Mouse (Mus musculus) macrophage (primary cell): ENCODE measurements at regions not wholly inside any gene's neighbourhood (a gene's known extent, or its start where the extent isn't known, plus 50 kb on each side); places are given as distances from the start of the nearest gene placed in this dataset.

Source experiments
- H3K27ac ChIP-seq: fragments of 350-480 bp; formaldehyde crosslinking; 2 replicates; pipeline ENCODE4 v1.9.0; 2021
- H3K36me3 ChIP-seq: fragments of 350-480 bp; formaldehyde crosslinking; 2 replicates; pipeline ENCODE4 v1.9.0; 2021; ENCODE audit errors: inconsistent target
- H3K4me3 ChIP-seq: fragments of 350-480 bp; formaldehyde crosslinking; 2 replicates; pipeline ENCODE4 v1.9.0; 2021; ENCODE audit errors: inconsistent target
- H3K79me2 ChIP-seq: fragments of 350-480 bp; formaldehyde crosslinking; 2 replicates; pipeline ENCODE4 v1.9.0; 2021; ENCODE audit errors: inconsistent target
- WGBS: methylation state at CpG from one replicate; pipeline ENCODE4 v1.1.7; 2026; ENCODE audit warnings: inconsistent platforms; ENCODE audit not compliant: missing documents; 5-methylcytosine and 5-hydroxymethylcytosine counted together

DNA sequence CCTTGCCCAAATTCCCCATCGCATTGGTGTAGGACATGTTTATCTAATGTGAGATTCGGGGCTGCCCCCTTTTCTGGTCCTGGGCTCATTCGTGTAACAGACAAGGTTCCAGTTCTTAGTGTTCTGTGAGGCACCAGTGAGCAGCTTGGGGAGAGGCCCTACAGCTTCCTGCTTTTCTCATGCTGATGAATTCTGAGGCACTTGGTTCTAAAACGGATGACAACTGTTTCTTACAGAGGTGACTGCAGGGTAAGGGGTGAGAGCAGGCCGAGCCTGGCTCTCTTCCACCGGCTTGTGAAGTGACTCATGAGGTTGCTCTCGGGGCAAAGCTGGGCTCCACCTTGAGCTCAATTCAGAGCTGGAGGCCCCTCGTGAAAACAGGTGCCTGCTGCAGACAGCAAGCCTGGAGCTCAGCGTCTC is 109.4 kb upstream of the Pmepa1 start:
- Histone ChIP-seq H3K4me3 (no peak overlapping the region), H3K36me3 (no peaks in the 10 kb centered on the region), H3K79me2 (no peaks in the 10 kb centered on the region), H3K27ac (no peak overlapping the region)
- WGBS: 39% methylated on average over 9 of the region's 9 CpGs

- no peak overlapping the region for H3K4me3 ChIP-seq
- no peak overlapping the region for H3K27ac ChIP-seq
- 53% methylated on average over 4 of the region's 4 CpGs for WGBS
- no peaks in the 10 kb centered on the region for H3K79me2 ChIP-seq
- no peaks in the 10 kb centered on the region for H3K36me3 ChIP-seq
These were observed 111.8 kb upstream of the Pmepa1 start for GRCm38 (mm10) chr2:173388140-173388539.

DNA sequence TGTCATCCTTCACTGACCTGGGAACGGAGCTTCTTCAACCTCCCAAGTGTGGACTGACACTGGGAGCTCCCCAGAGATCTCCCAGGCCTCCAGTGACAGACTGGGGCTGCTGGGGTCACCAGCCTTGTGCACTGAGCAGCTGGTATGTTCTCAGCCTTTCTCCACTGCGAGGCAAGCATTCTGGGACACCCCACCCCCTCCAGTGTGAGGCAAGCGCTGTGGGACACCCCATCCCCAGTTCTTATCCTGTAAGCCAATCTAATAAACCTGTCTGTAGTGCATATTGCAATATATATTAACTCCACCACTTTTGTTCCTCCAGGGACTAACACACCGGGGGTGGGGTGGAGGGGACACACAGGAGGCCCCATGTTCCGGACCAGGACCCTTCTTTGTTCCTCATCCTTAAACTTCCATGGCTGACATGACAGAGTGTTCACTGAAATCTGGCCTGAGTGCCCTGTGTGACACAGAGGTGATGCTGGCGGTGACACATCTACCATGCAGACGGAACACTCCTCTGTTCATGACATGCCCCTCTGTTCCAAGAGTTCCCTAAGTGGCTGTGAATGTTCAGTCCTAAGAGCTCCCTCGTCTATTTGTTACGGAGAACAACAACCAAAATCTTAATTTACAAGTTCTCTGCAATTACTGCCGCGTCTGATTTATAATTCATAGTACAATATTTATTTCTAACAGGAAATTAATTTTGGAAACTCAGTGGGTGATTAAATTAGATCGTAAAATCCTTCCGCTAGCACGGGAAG is 116.4 kb upstream of the Pmepa1 start:
- H3K4me3 ChIP-seq: no peak overlapping the region
- 93% methylated on average over 14 of the region's 14 CpGs for WGBS
- no peaks in the 10 kb centered on the region for H3K36me3 ChIP-seq
- no peaks in the 10 kb centered on the region for H3K79me2 ChIP-seq
- H3K27ac ChIP-seq: no peak overlapping the region

- H3K27ac ChIP-seq: no peak overlapping the region
- H3K79me2 ChIP-seq: no peaks in the 10 kb centered on the region
- 95% methylated on average over 2 of the region's 2 CpGs for WGBS
- no peaks in the 10 kb centered on the region for H3K36me3 ChIP-seq
- no peak overlapping the region for H3K4me3 ChIP-seq
These were observed 116.9 kb upstream of the Pmepa1 start for GRCm38 (mm10) chr2:173393324-173393592.

DNA sequence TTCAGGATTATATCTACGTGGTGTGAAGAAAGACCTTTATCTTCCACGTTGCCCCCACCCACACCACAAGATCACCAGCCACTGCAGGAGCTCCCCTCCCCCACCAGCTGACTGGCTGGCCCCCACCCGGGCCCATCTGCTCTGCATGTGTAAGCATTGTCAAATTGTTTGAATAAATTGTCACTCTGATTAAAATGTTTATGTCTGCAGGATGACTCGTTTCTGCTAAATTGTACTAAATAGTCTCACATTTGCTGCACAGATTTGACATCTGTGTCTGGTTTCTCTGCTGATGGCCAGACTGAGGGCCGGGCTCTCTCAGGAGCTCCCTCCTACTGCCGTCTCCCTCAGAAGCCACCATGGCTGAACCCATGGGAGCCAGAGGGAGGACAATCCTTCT is 119.2 kb upstream of the Pmepa1 start:
- no peaks in the 10 kb centered on the region for H3K36me3 ChIP-seq
- H3K4me3 ChIP-seq: no peak overlapping the region
- H3K79me2 ChIP-seq: no peaks in the 10 kb centered on the region
- no peak overlapping the region for H3K27ac ChIP-seq
- 65% methylated on average over 5 of the region's 6 CpGs for WGBS

- WGBS: 88% methylated on average over 2 of the region's 2 CpGs
- Histone ChIP-seq H3K27ac (no peak overlapping the region), H3K79me2 (no peaks in the 10 kb centered on the region), H3K4me3 (no peak overlapping the region), H3K36me3 (no peaks in the 10 kb centered on the region)
These were observed 121.6 kb upstream of the Pmepa1 start for GRCm38 (mm10) chr2:173397846-173398331.

GRCm38 (mm10) chr2:173405629-173406028 is 116.8 kb upstream of the 1700021F07Rik start:
- Histone ChIP-seq H3K4me3 (no peak overlapping the region), H3K79me2 (no peaks in the 10 kb centered on the region), H3K27ac (no peak overlapping the region), H3K36me3 (no peaks in the 10 kb centered on the region)
- WGBS: 89% methylated on average over 12 of the region's 12 CpGs

GRCm38 (mm10) chr2:173406344-173407094 is 115.9 kb upstream of the 1700021F07Rik start:
- WGBS: 83% methylated on average over 11 of the region's 13 CpGs
- Histone ChIP-seq H3K79me2 (no peaks in the 10 kb centered on the region), H3K27ac (no peak overlapping the region), H3K4me3 (no peak overlapping the region), H3K36me3 (no peaks in the 10 kb centered on the region)

DNA sequence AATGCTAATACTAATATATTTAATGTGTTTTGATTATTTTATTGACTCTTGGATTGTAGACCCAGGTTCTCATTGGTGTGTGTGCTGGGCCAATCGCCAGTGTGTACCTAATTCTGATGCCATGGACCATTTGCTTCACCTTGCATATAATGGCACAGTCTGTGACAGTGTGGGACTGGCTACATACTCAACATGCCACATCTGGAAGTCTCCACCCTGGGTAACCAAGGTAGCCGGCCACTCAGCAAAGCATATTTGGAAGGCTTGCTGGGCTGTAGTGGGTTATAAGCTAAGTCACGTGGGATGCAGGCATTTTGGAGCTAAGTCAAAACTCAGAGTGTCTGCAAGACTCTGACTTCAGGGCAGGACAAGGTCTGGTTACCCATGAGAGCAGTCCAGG is 115.3 kb upstream of the 1700021F07Rik start:
- no peak overlapping the region for H3K27ac ChIP-seq
- no peaks in the 10 kb centered on the region for H3K36me3 ChIP-seq
- 88% methylated on average over 3 of the region's 3 CpGs for WGBS
- H3K4me3 ChIP-seq: no peak overlapping the region
- no peaks in the 10 kb centered on the region for H3K79me2 ChIP-seq

DNA sequence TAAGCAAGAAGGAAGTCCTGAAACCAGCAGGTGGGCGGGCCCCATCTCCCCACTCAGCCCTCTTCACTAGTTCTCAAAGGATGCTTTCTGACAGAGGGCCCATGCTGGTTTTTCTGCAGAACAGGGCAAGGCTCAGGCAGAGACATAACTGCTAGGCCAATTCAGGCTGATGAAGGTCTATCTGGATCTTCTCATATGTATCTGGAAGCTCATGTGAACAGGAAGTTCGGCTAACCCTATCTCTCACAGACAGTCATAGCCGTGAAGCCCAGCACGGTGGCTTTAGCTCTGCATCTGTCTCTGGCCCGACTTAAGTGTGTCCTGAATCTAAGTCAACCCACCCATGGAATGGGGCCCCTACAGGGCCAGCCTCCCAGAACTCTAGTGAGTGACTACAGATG is 113.7 kb upstream of the 1700021F07Rik start:
- no peak overlapping the region for H3K4me3 ChIP-seq
- 25% methylated on average over 5 of the region's 5 CpGs for WGBS
- H3K36me3 ChIP-seq: no peaks in the 10 kb centered on the region
- H3K79me2 ChIP-seq: no peaks in the 10 kb centered on the region
- H3K27ac ChIP-seq: no peak overlapping the region

DNA sequence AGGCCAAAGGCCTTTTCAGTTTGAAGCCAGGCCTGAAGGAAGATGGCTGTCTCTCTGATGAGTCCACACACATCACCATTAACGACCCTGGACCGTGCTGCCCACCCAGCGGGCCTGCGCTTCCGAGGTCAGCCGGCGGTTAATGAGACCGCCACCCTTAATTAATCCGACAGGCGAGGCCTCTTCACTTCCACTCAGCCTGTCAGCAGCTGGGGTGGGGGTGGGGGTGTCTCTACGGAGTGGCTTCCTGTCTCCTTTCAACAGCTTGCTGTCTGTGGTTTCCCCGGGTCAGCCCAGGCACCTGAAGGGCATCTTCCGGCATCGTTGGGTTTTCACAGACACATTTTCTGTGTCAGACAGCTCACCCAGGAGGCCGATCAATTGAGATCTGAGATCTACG is 113.0 kb upstream of the 1700021F07Rik start:
- Histone ChIP-seq H3K79me2 (no peaks in the 10 kb centered on the region), H3K36me3 (no peaks in the 10 kb centered on the region), H3K27ac (no peak overlapping the region), H3K4me3 (no peak overlapping the region)
- WGBS: 21% methylated on average over 16 of the region's 16 CpGs

DNA sequence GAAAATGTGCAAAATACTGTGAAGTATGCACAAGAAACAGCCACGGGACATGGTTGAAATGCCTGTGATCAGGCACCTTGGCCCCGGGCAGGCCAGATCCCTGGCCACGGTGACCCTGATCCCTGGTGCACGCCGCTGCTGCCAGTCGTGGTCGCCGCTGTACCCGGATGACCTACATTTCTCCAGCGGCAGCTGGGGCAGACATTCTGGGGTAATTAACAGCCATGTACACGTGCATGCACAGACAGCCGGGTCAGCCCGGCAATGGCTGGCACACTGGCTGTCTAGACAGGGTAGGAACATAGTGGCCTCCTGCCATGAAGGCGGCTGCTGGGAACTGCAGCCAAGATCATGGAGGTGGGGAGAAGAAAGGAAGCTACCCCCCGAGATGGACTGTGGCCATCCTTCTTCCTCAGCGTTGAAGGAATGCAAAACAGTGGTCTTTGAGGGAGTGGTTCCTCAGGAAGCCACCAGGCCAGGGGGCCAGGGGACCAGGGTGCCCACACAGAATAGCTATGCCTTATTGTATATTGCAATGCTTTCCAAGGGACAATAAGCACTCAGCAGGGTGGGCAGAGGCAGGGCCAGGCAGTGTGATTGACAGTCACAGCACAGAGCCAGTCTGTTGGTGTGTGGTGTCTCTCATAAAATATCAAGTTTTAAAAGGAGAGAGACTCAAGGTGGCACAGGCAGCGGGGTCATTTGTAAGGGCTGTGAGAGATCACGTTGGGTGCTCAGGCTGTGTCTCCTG is 108.3 kb upstream of the 1700021F07Rik start:
- Histone ChIP-seq H3K36me3 (no peaks in the 10 kb centered on the region), H3K4me3 (no peak overlapping the region), H3K79me2 (no peaks in the 10 kb centered on the region), H3K27ac (no peak overlapping the region)
- 80% methylated on average over 18 of the region's 18 CpGs for WGBS

DNA sequence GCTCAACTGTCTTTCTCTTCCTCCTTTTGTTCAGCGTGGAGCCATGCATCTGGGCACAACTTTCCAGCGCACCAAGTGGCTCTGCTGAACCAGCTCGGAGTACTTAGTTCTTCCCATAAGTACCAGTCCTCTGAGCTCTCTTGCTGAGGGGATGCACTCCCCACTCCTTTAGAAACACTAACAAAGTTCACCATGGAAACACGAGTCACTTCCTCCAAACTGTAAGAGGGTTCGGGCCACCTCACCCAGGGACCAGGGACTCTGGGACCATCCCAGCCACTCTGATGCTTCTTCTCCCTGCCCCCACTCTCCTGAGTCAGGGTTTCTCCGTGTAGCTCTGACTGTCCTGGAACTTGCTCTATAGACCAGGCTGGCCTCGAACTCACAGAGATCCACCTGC is 107.0 kb upstream of the 1700021F07Rik start:
- 61% methylated on average over 7 of the region's 7 CpGs for WGBS

DNA sequence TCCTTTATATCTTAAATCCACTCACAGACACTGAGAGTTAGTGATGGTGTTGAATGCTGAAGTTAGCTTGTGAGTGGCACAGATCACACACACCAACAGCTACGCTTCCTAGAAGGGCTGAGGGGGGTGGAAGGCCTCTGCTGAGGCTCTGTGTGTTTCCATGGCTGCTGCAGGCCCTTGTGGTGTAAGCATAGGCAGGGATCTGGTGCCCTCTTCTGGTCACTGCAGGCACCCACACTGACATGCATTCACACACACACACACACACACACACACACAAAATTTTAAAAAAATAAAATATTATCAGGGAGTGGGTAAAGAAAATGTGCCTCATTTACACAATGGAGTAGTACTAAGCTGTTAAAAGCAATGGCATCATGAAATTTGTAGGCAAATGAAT is 105.5 kb upstream of the 1700021F07Rik start:
- Histone ChIP-seq H3K36me3 (no peaks in the 10 kb centered on the region), H3K79me2 (no peaks in the 10 kb centered on the region), H3K27ac (no peak overlapping the region), H3K4me3 (no peak overlapping the region)
- 82% methylated on average over 1 of the region's 1 CpGs for WGBS

More for the DNA sequence above, 107.0 kb upstream of the 1700021F07Rik start:
- Histone ChIP-seq H3K79me2 (no peaks in the 10 kb centered on the region), H3K36me3 (no peaks in the 10 kb centered on the region), H3K27ac (no peak overlapping the region), H3K4me3 (no peak overlapping the region)

- Histone ChIP-seq H3K79me2 (no peaks in the 10 kb centered on the region), H3K36me3 (no peaks in the 10 kb centered on the region), H3K4me3 (no peak overlapping the region), H3K27ac (no peak overlapping the region)
- WGBS: 93% methylated on average over 7 of the region's 7 CpGs
These were observed 103.4 kb upstream of the 1700021F07Rik start for GRCm38 (mm10) chr2:173418951-173419350.
